Mouse (Mus musculus) stomach, embryonic 14.5 days (tissue): ENCODE results near the gene Sestd1. TPM values are rescaled to one million over a fixed set of nuclear protein-coding genes. Genes with fewer than 3 reads are reported as not detected.

Experiments
- ATAC-seq: fragments of 200-750 bp; cut with Nextera tagmentation; 2 replicates; pipeline ENCODE4 v1.8.0; 2017; ENCODE audit warnings: low read depth, moderate TSS enrichment; ENCODE audit not compliant: insufficient number of reproducible peaks, insufficient read depth, low FRiP score
- H3K27ac ChIP-seq: fragments of 300-500 bp; sonication (generic); 2 replicates; pipeline ENCODE4 v1.5.1; 2014; ENCODE audit warnings: mild to moderate bottlenecking, low read length, moderate library complexity, mixed read lengths
- H3K27me3 ChIP-seq: fragments of 300-500 bp; sonication (generic); 2 replicates; pipeline ENCODE4 v1.6.1; 2014; ENCODE audit warnings: low read length, control low read depth, mixed read lengths; ENCODE audit not compliant: control insufficient read depth, insufficient read depth
- H3K36me3 ChIP-seq: fragments of 300-500 bp; sonication (generic); 2 replicates; pipeline ENCODE4 v1.6.1; 2014; ENCODE audit warnings: mild to moderate bottlenecking, control low read depth, low read length, moderate library complexity, mixed read lengths; ENCODE audit not compliant: control insufficient read depth, insufficient read depth
- H3K4me1 ChIP-seq: fragments of 300-500 bp; sonication (generic); 2 replicates; pipeline ENCODE4 v1.6.1; 2014; ENCODE audit warnings: low read length, control low read depth, mixed read lengths; ENCODE audit not compliant: control insufficient read depth, insufficient read depth
- H3K4me2 ChIP-seq: fragments of 300-500 bp; sonication (generic); replicated peaks from 2 replicates; pipeline ENCODE4 v1.6.1; 2014; ENCODE audit warnings: low read depth, low read length, control low read depth
- H3K4me3 ChIP-seq: fragments of 300-500 bp; sonication (generic); 2 replicates; pipeline ENCODE4 v1.5.1; 2014; ENCODE audit warnings: low read depth, low read length, control low read depth
- H3K9ac ChIP-seq: fragments of 300-500 bp; sonication (generic); replicated peaks from 2 replicates; pipeline ENCODE4 v1.6.1; 2014; ENCODE audit warnings: low read depth, mild to moderate bottlenecking, control low read depth, low read length, moderate library complexity, mixed read lengths
- H3K9me3 ChIP-seq: fragments of 300-500 bp; sonication (generic); 2 replicates; pipeline ENCODE4 v1.6.1; 2016; ENCODE audit warnings: low read depth, low read length, control low read depth; ENCODE audit not compliant: control insufficient read depth
- WGBS: fragments of 180-500 bp; shearing (Covaris S2); extraction: QIAGEN DNeasy Blood & Tissue Kit; methylation state at CpG from one replicate; pipeline ENCODE4 v1.1.7; 2014; 5-methylcytosine and 5-hydroxymethylcytosine counted together
- polyA plus RNA-seq: library from polyadenylated mRNA; unstranded; fragments of >200 nt; fragmentation: Nextera tagmentation; extraction: Ambion mirVana; gene quantifications from 2 replicates; pipeline ENCODE4 v1.2.1, GENCODE M21; 2014

Sestd1 gene
- polyA plus RNA-seq, 1 experiment from 2014 or later: 20.3 TPM

GRCm38 (mm10) chr2:77198246-77198645 is 82.1 kb downstream of the Sestd1 start:
- Histone ChIP-seq H3K4me2 (no peak overlapping the region), H3K27me3 (no peaks in the 10 kb centered on the region), H3K36me3 (peaks cover 14% of the 10 kb centered on the region), H3K9ac (no peak overlapping the region), H3K27ac (no peak overlapping the region), H3K4me3 (no peak overlapping the region), H3K4me1 (no peaks in the 10 kb centered on the region), H3K9me3 (no peaks in the 10 kb centered on the region)
- 56% methylated on average over 5 of the region's 5 CpGs for WGBS
- no peak for ATAC-seq

GRCm38 (mm10) chr2:77196819-77197218 is 83.6 kb downstream of the Sestd1 start:
- Histone ChIP-seq H3K4me1 (no peaks in the 10 kb centered on the region), H3K9ac (no peak overlapping the region), H3K4me3 (no peak overlapping the region), H3K27ac (no peak overlapping the region), H3K9me3 (no peaks in the 10 kb centered on the region), H3K36me3 (peaks cover 17% of the 10 kb centered on the region), H3K27me3 (no peaks in the 10 kb centered on the region), H3K4me2 (no peak overlapping the region)
- 86% methylated on average over 4 of the region's 4 CpGs for WGBS
- ATAC-seq: no peak

GRCm38 (mm10) chr2:77195056-77195455 is 85.3 kb downstream of the Sestd1 start:
- no peaks in the 10 kb centered on the region for H3K27me3 ChIP-seq
- no peaks in the 10 kb centered on the region for H3K9me3 ChIP-seq
- H3K36me3 ChIP-seq: peaks cover 25% of the 10 kb centered on the region
- no peak overlapping the region for H3K27ac ChIP-seq
- WGBS: 91% methylated on average over 5 of the region's 5 CpGs
- no peak overlapping the region for H3K4me2 ChIP-seq
- no peak for ATAC-seq
- no peak overlapping the region for H3K9ac ChIP-seq
- H3K4me1 ChIP-seq: no peaks in the 10 kb centered on the region
- no peak overlapping the region for H3K4me3 ChIP-seq

GRCm38 (mm10) chr2:77191811-77192210 is 88.6 kb downstream of the Sestd1 start:
- Histone ChIP-seq H3K4me2 (no peak overlapping the region), H3K9me3 (no peaks in the 10 kb centered on the region), H3K4me1 (no peaks in the 10 kb centered on the region), H3K27me3 (no peaks in the 10 kb centered on the region), H3K4me3 (no peak overlapping the region), H3K27ac (no peak overlapping the region), H3K9ac (no peak overlapping the region), H3K36me3 (peaks cover 28% of the 10 kb centered on the region)
- ATAC-seq: no peak
- 91% methylated on average over 3 of the region's 3 CpGs for WGBS

GRCm38 (mm10) chr2:77190891-77191290 is 89.5 kb downstream of the Sestd1 start:
- H3K36me3 ChIP-seq: peaks cover 28% of the 10 kb centered on the region
- no peak for ATAC-seq
- H3K9ac ChIP-seq: no peak overlapping the region
- H3K4me1 ChIP-seq: no peaks in the 10 kb centered on the region
- H3K4me2 ChIP-seq: no peak overlapping the region
- WGBS: 94% methylated on average over 7 of the region's 7 CpGs
- H3K9me3 ChIP-seq: no peaks in the 10 kb centered on the region
- no peak overlapping the region for H3K27ac ChIP-seq
- H3K4me3 ChIP-seq: no peak overlapping the region
- H3K27me3 ChIP-seq: no peaks in the 10 kb centered on the region

GRCm38 (mm10) chr2:77190301-77190700 is 90.1 kb downstream of the Sestd1 start:
- H3K4me1 ChIP-seq: no peaks in the 10 kb centered on the region
- no peak overlapping the region for H3K4me2 ChIP-seq
- H3K27me3 ChIP-seq: no peaks in the 10 kb centered on the region
- no peak overlapping the region for H3K27ac ChIP-seq
- no peak overlapping the region for H3K9ac ChIP-seq
- H3K9me3 ChIP-seq: no peaks in the 10 kb centered on the region
- peaks cover 32% of the 10 kb centered on the region for H3K36me3 ChIP-seq
- ATAC-seq: no peak
- 94% methylated on average over 3 of the region's 3 CpGs for WGBS
- no peak overlapping the region for H3K4me3 ChIP-seq

GRCm38 (mm10) chr2:77189671-77190070 is 90.7 kb downstream of the Sestd1 start:
- ATAC-seq: no peak
- H3K9me3 ChIP-seq: no peaks in the 10 kb centered on the region
- peaks cover 33% of the 10 kb centered on the region for H3K36me3 ChIP-seq
- WGBS: 87% methylated on average over 7 of the region's 7 CpGs
- H3K27ac ChIP-seq: no peak overlapping the region
- no peak overlapping the region for H3K9ac ChIP-seq
- no peak overlapping the region for H3K4me2 ChIP-seq
- H3K4me1 ChIP-seq: no peaks in the 10 kb centered on the region
- no peak overlapping the region for H3K4me3 ChIP-seq
- H3K27me3 ChIP-seq: no peaks in the 10 kb centered on the region

- no peak for ATAC-seq
- H3K4me2 ChIP-seq: no peak overlapping the region
- no peaks in the 10 kb centered on the region for H3K9me3 ChIP-seq
- no peaks in the 10 kb centered on the region for H3K4me1 ChIP-seq
- H3K9ac ChIP-seq: no peak overlapping the region
- H3K27ac ChIP-seq: no peak overlapping the region
- H3K4me3 ChIP-seq: no peak overlapping the region
- peaks cover 26% of the 10 kb centered on the region for H3K36me3 ChIP-seq
- no peaks in the 10 kb centered on the region for H3K27me3 ChIP-seq
- 89% methylated on average over 3 of the region's 3 CpGs for WGBS
These were observed 92.9 kb downstream of the Sestd1 start for GRCm38 (mm10) chr2:77187501-77187900.

GRCm38 (mm10) chr2:77186912-77187311 is 93.5 kb downstream of the Sestd1 start:
- Histone ChIP-seq H3K9ac (no peak overlapping the region), H3K36me3 (peaks cover 24% of the 10 kb centered on the region), H3K4me1 (no peaks in the 10 kb centered on the region), H3K27me3 (no peaks in the 10 kb centered on the region), H3K27ac (no peak overlapping the region), H3K4me2 (no peak overlapping the region), H3K9me3 (no peaks in the 10 kb centered on the region), H3K4me3 (no peak overlapping the region)
- no peak for ATAC-seq
- 85% methylated on average over 8 of the region's 8 CpGs for WGBS
